Mouse (Mus musculus): ENCODE data around the gene Zmynd12. TPM values are rescaled to one million over a fixed set of nuclear protein-coding genes. Genes with fewer than 3 reads are reported as not detected.

The Zmynd12 gene
- under 1 TPM; 0.26 to 0.40 TPM for total RNA-seq (2021)

DNA sequence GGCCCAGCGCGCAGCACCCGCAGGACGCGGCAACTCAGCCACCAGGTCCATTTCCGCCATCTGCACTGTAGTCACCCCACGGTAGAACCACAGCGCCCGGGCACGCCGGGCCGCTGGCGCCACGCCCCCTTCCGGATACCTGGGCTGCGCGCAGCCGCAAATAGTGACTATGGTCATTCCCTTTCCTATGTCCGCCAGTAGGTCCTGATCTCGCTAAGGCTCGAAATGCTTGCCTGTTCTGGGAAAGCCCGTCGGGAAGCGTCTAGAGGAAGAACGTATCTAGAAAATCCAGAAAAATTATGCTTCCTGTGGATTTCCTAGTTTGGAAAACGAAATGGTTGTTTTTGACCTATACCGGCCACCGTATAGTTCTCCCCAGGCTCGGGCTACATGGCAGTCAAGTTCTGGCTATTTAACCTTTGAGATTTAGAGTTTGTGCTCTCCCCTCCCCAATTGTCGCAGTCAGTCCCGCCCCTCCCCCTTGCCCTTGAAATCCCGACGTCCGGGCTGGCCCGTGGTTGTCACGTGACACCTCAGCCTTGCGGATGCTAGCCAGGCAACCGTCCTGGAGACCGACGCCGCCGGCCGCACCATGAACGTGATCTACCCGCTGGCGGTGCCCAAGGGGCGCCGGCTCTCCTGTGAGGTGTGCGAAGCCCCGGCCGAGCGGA lies at the start of gene Zmynd12, which contains the start of gene Ppcs:
Zmynd12 (plus strand) TSS at position 521 of the 671 bp plus-strand sequence.
Ppcs (minus strand) TSS at position 127 of the 671 bp plus-strand sequence.
- intact Hi-C loops (cut with DNase I): no loop called here
- DNase-seq: peak; percentile 91

DNA sequence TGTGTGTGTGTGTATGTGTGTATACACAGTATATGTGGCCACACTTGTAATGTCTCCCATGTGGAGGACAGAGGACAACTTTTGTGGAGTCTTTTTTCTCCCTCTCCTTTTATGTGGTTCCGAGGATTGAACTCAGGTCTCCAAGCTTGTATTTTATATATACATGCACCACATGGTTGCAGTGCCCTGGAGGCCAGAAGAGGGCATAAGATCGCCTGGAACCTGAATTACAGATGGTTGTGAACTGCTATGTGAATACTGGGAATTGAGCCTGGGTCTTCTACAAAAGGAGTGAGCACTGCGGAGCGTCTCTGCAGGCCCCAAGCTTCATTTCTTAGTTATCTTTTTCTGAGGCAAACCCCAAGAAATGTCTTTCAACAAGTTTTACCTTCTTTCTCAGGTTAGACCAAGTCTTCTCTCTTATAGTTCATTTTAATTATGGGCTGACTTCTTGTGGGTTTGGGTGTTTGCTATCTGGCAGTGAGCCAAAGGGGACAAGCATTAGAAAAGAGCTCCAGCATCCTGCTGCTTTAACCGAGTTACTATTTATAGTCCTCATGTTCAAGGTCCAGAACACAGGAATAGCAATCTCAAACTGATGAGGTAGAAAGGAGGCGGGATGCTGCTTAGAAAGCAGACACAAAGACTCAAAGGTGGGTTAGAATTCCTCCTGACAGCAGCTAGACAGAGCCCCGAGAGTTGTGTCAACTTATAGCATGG lies 41.0 kb upstream of the Zmynd12 start:
- intact Hi-C loops (cut with DNase I): no loop called here
- no peak for DNase-seq

DNA sequence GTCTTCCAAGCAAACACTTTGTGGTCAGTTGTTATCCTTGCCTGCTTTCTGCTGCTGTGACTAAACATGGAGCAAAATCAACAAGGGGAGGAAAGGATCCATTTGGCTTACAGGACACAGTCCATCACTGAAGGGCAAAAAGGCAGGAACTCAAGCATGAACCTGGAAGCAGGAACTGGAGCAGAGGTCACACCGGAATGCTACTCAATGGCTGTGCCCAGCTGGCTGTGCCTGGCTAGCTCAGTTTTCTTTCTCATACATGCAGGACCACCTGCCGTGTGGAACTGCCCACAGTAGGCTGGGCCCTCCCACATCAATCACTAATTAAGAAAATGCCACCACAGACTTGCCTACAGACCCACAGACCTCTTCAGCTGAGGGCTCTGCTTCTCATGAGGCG lies 33.4 kb upstream of the Zmynd12 start:
- intact Hi-C loops (cut with DNase I): no loop called here
- no peak for DNase-seq

DNA sequence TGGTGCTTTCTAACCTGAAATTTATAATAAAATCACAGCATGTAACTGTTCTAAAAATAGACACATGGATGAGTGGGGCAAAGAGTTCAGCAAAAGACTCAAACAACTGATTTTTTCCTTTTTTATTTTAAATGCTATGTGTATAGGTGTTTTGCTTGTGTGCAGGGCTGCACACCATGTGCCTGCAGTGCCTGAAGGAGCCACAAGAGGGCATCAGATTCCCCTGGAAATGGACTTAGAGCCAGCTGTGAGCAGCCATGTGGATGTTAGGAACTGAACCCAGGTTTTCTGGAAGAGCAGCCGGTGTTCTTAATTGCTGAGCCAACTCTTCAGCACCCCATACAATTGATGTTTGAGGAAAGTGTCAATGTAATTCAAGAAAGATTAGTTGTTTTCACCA lies 32.2 kb upstream of the Zmynd12 start:
- intact Hi-C loops (cut with DNase I): no loop called here
- DNase-seq: peak; percentile 32

DNA sequence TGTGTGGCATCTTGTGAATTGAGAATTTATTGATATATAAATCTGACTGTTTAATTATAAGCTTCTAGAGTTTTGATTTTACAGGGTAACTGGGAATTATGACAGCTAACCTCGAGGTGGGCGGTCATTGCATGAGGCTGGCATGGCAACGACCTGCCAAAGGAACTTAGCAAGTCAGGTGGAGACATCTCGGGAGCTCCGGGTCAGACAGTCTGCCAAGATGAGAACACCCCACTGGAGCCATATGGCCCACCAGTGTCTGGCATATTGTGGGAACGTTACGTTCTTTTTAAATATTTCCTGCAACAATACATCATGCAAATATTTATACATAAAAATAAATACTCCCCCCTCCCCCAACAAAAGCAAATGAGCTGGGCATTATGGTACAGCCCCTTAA lies 23.9 kb upstream of the Zmynd12 start:
- peak; percentile 59 for DNase-seq
- intact Hi-C loops (cut with DNase I): no loop called here

DNA sequence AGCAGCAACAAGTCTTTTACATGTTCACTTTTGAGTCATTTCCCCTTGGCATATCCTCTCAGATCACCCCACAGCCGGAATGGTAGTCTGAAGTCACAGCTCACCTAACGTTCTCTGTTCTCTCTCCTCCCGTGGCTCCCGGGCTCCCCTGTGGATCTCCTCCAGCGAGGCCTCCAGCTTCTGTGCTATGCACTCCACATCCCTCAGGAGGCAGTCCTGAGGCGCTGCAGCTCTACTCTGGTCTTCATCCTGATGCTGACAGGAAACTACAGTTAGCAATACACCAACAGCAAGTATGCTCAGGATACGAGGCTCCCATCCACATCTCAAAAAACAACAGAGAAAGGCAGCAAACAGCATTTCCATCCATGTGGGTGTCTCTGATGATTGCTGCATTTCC lies 21.7 kb upstream of the Zmynd12 start:
- intact Hi-C loops (cut with DNase I): no loop called here
- DNase-seq: no peak

DNA sequence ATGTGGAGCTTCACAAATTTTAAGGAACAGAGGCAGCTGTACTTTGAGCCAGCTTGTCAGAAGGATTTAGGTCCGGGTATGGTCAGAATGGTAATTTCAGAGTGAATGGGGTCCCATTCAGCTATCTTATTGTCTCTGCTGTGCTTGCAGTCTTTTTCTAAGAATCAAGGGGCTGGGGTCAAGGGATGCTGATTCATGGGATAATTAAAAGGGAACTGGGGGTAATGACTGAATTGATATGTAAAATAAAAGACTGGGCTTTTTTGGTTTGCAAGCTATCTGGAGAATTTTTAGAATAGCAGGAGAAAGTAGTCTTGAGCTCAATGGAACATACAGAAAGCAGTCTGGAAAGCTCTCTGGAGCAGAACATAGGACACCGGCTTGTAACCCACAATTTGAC lies 19.2 kb upstream of the Zmynd12 start:
- intact Hi-C loops (cut with DNase I): no loop called here
- DNase-seq: no peak

DNA sequence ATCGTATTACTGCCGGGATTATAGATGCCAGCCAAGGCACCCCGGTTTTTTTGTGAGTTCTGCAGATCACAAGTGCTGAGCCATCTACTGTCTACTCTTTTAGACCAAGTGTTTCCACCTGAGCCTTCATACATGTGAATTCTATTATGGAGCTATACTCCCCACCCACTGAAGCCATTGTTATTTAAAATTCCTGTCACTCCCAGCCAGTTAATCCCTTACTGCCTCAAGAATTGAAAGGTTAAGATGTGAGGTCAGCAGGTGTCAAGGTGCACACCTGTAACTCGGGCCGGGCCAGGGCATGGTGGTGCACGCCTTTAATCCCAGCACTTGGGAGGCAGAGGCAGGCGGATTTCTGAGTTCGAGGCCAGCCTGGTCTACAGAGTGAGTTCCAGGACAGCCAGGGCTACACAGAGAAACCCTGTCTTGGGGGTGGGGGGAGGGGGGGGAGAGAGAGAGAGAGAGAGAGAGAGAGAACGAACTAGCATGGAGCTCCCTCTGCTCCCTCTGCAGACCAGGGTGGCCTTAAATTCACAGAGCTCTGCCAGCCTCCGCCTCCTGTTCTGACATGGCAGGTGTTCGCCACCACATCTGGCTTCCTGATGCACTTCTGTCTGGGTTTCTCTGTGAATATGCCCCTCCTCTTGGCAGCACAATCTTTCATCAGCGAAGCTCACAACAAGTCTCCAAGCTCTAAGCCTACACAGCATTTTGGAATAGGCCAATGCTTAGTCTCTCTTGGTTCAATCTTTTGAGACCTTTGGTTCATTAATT lies 10.6 kb upstream of the Zmynd12 start:
- no peak for DNase-seq
- intact Hi-C loops (cut with DNase I): no loop called here

DNA sequence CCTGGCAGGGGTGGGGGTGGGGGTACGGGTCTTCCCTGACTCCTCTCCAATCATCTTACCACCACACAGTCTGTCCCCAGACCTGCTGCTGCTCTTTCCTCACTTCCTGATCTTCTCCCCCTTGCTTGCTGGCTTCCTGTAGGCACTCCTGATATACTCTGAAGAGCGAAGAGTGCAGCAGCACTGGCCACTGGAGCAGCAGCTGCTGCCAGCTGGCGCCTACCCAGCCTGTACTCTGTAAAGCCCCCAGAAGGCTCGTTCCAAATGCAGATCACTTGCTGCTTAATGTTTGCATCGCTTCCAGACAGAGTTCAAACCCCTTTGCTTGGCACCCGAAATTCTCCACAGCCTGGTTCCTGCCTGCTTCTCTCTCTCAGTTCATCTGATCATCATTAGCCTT lies 9.8 kb upstream of the Zmynd12 start:
- intact Hi-C loops (cut with DNase I): no loop called here
- DNase-seq: peak; percentile 85

DNA sequence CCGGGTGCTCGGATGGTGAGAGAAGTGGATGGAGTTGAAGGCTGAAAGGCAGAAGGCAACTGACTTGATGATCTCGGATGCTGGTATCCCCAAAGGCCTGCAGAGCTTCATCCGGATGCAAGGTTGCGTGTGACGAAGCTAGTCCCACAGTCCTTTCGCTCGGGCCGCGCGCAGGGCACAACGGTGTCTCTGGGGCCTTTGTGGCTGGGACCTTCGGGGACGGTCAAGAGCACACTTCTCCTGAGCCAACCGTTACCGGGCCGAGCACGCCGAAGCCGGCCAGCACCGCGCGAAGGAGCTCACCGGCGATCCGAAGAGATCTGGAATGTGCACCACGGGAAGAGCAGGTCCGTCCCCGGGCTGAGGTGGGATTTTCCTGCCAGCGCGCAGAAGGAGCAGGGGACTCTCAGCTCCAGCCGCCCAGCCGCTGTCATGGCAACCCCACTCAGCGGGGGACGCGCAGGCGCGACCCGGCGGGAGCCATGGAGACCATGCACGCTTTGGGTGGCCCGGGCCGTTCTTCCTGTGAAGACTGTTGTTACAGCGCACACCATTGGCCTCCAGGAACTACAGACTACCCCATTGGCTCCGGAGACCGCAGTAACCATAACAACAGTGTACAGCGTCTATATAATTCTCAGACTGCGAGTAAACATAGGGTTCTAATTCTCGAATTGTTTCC lies 7.4 kb upstream of the Zmynd12 start, which contains the start of gene Ccdc30:
Ccdc30 (minus strand) TSS at position 450 of the 682 bp plus-strand sequence.
- peak; percentile 96 for DNase-seq
- intact Hi-C loops (cut with DNase I): no loop called here

DNA sequence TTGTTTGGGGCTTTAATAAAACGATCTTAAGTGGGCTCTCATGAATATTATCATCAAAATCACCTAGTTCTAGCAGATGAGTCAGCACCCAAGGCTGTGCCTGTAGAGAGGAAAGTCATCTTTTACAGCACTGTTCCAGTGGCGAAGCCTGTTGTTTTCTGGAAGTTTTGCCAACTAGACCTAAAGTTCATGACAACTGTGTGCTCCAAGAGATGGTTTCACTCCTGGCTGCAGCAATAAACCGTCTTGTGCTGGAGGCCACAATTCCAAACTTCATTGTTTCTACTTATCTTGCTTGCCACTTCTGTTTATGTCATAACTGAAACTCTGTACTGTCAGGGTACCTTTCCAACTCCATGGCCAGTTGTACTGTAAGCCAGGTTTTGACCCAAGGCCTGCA lies 5.3 kb upstream of the Zmynd12 start:
- DNase-seq: no peak
- intact Hi-C loops (cut with DNase I): no loop called here

DNA sequence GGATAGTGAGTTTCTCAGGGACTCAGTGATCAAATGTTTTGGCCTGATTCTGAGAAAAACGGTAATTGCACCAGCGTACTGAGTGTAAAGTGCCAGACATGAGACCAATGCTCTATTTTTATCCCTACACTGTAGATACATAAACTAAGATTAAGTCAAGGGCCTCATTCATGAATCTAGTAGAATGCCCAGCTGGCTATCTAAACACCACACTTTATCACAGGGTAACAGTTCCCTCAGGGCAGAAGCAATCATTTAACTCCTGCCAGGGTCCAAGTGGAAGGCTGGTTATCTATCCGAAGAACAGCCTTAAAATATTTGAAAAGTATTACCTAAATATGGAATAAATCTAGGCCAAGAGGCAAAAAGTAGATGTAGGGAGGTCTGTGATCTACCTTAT lies 4.7 kb upstream of the Zmynd12 start:
- intact Hi-C loops (cut with DNase I): no loop called here

DNA sequence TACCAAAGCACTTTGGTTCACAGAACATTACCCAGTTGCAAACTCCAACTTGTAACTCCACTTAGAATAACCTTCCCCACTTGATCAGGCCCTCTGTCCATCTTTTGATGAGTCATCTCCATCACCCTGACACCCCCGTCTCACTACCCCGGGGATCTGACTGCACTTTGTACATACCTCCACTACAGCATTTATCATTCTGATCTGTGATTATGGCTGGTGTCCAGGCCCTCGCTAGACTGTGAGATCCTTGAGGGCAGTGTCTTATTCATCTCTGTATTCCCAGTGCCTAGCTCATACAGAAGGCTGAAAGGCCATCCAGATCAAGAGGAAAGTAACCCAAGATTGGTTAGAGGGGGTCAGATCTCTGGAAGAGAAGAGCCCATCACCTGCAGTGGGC lies 1.4 kb upstream of the Zmynd12 start:
- intact Hi-C loops (cut with DNase I): no loop called here
- no peak for DNase-seq

More for the DNA sequence above, 4.7 kb upstream of the Zmynd12 start:
- DNase-seq: no peak

DNA sequence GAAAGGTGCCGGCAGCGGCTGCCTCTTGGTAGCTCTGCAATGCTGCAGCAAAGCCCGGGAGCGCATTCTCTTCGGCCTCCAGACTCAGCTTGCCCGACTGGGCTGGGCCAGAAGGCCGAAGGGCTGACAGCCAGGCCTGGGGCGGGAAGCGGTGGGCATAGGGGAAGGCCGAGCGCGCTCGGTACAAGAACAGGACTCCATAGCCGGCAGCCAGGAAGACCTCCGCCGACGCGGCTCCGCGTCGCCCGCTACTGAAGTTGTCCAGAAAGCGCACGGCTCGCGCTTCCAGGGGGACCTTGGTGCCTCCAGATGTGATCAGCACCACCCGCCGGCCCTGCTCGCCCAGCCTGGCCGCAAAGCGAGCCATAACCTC lies 707 bp upstream of the Zmynd12 start:
- peak; percentile 47 for DNase-seq
- intact Hi-C loops (cut with DNase I): no loop called here

DNA sequence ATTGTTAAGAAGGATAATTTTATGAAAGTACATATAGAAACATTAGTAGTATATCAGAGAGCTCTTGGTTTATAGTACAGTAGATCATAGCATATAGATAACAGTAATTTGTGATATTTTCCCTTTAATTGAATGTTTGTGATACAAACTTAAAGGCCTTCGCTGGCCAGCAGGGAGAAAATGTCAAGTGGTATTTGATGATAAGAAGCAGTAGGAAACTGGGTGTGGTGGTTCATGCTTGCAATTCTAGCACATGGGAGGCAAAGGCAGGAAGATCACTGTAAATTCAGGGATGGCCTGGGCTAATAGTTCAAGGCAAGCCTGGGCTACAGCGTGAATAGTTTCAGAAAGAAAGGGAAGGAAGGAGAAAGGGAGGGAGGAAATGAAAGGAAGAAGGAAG lies 2.5 kb downstream of the Zmynd12 start:
- DNase-seq: no peak
- intact Hi-C loops (cut with DNase I): no loop called here

DNA sequence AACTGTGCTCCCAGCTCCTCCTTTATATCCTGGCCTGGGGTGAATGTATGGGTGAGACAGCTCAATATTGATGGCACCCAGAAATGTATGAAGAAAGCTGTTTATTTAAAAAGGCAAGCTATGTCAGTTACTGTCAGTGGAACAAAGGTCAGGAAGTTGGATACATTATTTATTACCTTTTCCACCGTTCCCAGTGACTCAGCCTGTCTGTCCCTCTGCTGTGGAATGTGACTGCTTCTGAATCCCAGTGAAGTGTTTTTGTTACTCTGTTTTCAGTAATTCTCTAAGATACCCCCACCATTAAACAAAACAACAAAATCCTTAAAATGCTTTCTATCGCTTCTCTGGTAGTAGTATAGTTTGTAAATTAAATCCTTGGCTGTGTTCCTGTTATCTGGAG lies 3.0 kb downstream of the Zmynd12 start:
- DNase-seq: no peak
- intact Hi-C loops (cut with DNase I): no loop called here

DNA sequence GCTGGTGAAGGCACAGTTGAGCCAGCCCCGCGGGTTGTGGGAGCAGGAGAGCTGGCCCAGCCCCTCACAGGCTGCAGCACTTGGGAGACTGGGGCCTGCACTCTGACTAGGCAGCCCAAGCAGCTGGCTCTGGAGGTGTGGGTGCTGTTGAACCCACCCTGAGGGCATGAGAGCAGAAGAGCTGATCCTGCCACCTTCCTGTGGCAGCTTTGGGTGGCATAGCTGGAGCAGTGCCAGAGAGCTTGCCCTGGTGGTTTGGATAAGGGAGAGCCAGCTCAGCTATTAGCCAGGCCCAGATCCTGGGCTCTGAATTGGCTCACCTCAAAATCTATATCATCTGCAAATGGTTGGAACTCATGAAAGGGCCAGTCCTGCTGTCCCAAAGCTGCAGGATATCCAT lies 5.1 kb downstream of the Zmynd12 start:
- intact Hi-C loops (cut with DNase I): no loop called here
- no peak for DNase-seq

DNA sequence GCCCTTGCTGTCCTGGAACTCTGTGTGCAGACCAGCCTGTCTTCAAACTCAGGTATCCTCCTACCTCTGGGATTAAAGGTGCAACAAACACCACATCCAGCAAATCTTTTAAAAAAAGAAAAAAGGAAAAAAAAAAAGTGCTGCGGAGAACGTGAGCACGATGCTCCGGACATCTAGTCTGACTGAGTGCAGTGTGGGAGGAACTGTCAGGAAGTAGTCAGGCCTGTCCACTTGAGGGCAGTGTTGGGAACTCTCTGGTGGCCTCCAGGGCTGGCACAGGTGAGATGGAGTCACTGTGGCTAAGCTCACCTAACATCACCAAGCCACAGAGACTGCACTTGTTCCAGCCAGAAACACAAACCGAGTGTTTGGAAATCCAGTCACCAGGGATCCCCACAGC lies 8.1 kb downstream of the Zmynd12 start:
- DNase-seq: peak; percentile 44
- intact Hi-C loops (cut with DNase I): no loop called here

DNA sequence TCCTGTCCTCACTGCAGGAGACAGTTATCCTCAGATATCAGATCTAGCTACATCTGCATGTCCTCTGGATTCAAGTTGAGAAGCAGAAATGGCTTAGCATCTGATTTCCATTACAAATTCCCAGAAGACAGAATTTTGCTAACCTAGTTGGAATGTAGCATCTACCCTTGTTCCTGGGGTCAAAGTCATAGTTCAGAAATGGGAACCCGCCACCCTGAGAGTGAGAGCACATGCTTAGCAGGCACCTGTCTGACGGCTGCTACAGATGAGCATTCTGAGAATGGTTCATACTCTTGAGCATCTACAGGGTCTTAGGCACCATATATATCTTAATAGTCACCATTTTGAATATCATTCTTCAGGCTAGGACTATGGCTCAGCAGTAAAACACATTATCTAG lies 15.3 kb downstream of the Zmynd12 start:
- intact Hi-C loops (cut with DNase I): no loop called here
- no peak for DNase-seq

DNA sequence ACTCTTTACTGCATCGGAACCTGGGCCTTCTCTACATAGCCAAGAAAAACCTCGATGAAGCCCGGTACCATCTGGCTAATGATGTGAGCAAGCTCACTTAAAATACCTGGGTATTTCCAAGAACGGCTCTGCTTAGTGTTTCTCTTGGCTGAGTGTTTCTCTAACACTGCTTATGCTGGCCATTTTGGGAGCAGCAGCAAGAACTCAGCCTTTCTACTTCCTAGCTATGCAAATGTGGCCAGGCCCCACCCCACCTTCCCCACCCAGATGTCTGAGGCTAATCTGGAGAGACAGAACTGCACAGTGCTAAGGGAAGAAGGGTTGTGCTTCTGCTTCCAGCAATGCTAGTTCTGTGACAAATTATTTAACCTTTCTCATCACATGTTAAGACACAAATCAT lies 19.2 kb downstream of the Zmynd12 start:
- DNase-seq: no peak
- intact Hi-C loops (cut with DNase I): no loop called here

DNA sequence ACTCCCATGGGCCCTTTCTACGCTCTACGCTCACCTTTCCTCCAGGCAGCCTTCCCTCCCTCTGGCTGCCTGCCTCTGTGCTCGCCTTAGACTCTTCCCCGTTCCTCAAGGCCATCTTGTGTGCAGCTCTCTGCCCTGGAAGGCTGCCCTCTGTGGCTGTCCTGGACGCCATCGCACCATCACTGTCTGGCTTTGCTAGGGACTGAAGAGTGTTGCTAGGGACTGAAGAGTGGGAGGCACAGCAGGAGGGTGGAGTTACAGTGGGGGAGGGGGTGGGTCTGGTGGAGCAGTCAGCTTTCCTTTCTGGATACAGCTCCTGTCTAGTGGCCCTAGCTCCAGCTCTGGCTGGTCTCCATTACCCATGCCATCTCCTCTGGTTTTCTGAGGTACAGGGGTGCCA lies 19.9 kb downstream of the Zmynd12 start:
- DNase-seq: no peak
- intact Hi-C loops (cut with DNase I): no loop called here
